Comparison of ENCODE assay signal across 8 mouse cellular contexts in genomic region chr2:31482914-31483575, GRCm38 (mm10). TPM values are rescaled to one million over a fixed set of nuclear protein-coding genes. Genes with fewer than 3 reads are reported as not detected.
A peak's percentile ranks its signal among the peaks of the same experiment; 100 is the strongest.
DNase-seq lines count a peak whose midpoint lies in the region; ATAC-seq and TF ChIP-seq lines count a peak whose summit lies in the region.

No protein-coding gene starts in this region.

- peak; percentile 78 for DNase-seq in liver
- DNase-seq in embryo, embryonic 11.5 days (ENCODE audit: low read depth, low spot score), result peak; percentile 82
- DNase-seq in gastrocnemius, postnatal 36 days, result peak; percentile 73 to 78
- DNase-seq in left cerebral cortex, postnatal 25 days (ENCODE audit: low spot score in 2 of 2), result peak; percentile 86 to 93
- DNase-seq in midbrain, embryonic 14.5 days, result peak; percentile 96
- peak; percentile 48 to 77 for DNase-seq in spleen, adult 18-20 months

- H3K36me3 ChIP-seq in liver, embryonic 12.5 days, result peaks cover 53% of the 10 kb centered on the region
- peaks cover 73% of the 10 kb centered on the region for H3K36me3 ChIP-seq in intestine, postnatal 0 days (ENCODE audit: control insufficient read depth, insufficient read depth)
- no peaks in the 10 kb centered on the region for H3K36me3 ChIP-seq in midbrain, embryonic 14.5 days (ENCODE audit: control insufficient read depth, insufficient read depth, low read length)

- H3K4me1 ChIP-seq in liver, embryonic 12.5 days, result no peaks in the 10 kb centered on the region
- no peaks in the 10 kb centered on the region for H3K4me1 ChIP-seq in intestine, postnatal 0 days (replicated peaks; ENCODE audit: control insufficient read depth, insufficient read depth, low read length)
- H3K4me1 ChIP-seq in midbrain, embryonic 14.5 days (ENCODE audit: control insufficient read depth, insufficient read depth, low read length), result no peaks in the 10 kb centered on the region

- peak; percentile 96 for TF ChIP-seq CTCF in intestine, postnatal 0 days (IDR thresholded peaks at IDR 0.05; ENCODE audit: low read depth)

- H3K4me3 ChIP-seq in liver, embryonic 12.5 days, result no peak overlapping the region
- H3K4me3 ChIP-seq in intestine, postnatal 0 days (ENCODE audit: low read depth, low read length), result no peak overlapping the region
- no peak overlapping the region for H3K4me3 ChIP-seq in midbrain, embryonic 14.5 days (replicated peaks; ENCODE audit: low read depth, low read length)

- H3K9me3 ChIP-seq in liver, embryonic 12.5 days (replicated peaks), result no peaks in the 10 kb centered on the region
- H3K9me3 ChIP-seq in intestine, postnatal 0 days (ENCODE audit: control insufficient read depth), result no peaks in the 10 kb centered on the region
- H3K9me3 ChIP-seq in midbrain, embryonic 14.5 days (ENCODE audit: control insufficient read depth, low read length), result no peaks in the 10 kb centered on the region

- WGBS in liver, embryonic 12.5 days (ENCODE audit: insufficient replicate concordance), result 20% methylated on average over 8 of the region's 8 CpGs
- WGBS in intestine, postnatal 0 days, result 30% methylated on average over 8 of the region's 8 CpGs
- WGBS in midbrain, embryonic 14.5 days, result 31% methylated on average over 8 of the region's 8 CpGs

- H3K27me3 ChIP-seq in liver, embryonic 12.5 days (replicated peaks), result no peaks in the 10 kb centered on the region
- no peaks in the 10 kb centered on the region for H3K27me3 ChIP-seq in intestine, postnatal 0 days (replicated peaks; ENCODE audit: control insufficient read depth, insufficient read depth, low read length)
- H3K27me3 ChIP-seq in midbrain, embryonic 14.5 days (ENCODE audit: control insufficient read depth, insufficient read depth, low read length), result peaks cover 52% of the 10 kb centered on the region

- intact Hi-C loops in gastrocnemius, postnatal 36 days (cut with DNase I), result loop anchor here (1.0 to 5.0 kb wide), 2 partner anchors 173 to 309 kb away; no protein-coding TSS in a partner anchor
- intact Hi-C loops in left cerebral cortex, postnatal 25 days (cut with DNase I), result loop anchor here (1.0 to 5.0 kb wide), 4 partner anchors 172 to 474 kb away; no protein-coding TSS in a partner anchor

- H3K9ac ChIP-seq in liver, embryonic 12.5 days, result no peak overlapping the region
- H3K9ac ChIP-seq in intestine, postnatal 0 days (ENCODE audit: low read depth, low read length), result no peak overlapping the region
- no peak overlapping the region for H3K9ac ChIP-seq in midbrain, embryonic 14.5 days (replicated peaks; ENCODE audit: low read length)

- no peak overlapping the region for H3K27ac ChIP-seq in liver, embryonic 12.5 days
- no peak overlapping the region for H3K27ac ChIP-seq in intestine, postnatal 0 days (ENCODE audit: low read depth, low read length)
- no peak overlapping the region for H3K27ac ChIP-seq in midbrain, embryonic 14.5 days (replicated peaks; ENCODE audit: low read depth, low read length)

- no peak for ATAC-seq in liver, embryonic 12.5 days
- ATAC-seq in intestine, postnatal 0 days, result peak; percentile 32
- ATAC-seq in midbrain, embryonic 14.5 days (ENCODE audit: low FRiP score, low TSS enrichment), result 0 out of 2 replicates have a peak, but pooled peaks have one; percentile 48

- no peak overlapping the region for H3K4me2 ChIP-seq in liver, embryonic 12.5 days
- H3K4me2 ChIP-seq in intestine, postnatal 0 days (replicated peaks; ENCODE audit: low read depth), result no peak overlapping the region
- no peak overlapping the region for H3K4me2 ChIP-seq in midbrain, embryonic 14.5 days (ENCODE audit: low read length)

RNA-seq across cellular contexts. Expression of gene Ass1, which starts 13.0 kb away (rescaled TPM):
- polyA plus RNA-seq in liver, embryonic 12.5 days (2016; fragmentation: Nextera tagmentation; extraction: Ambion mirVana), result 58.9 and 59.9 TPM in 2 replicates
- total RNA-seq in gastrocnemius, postnatal 36 days (2021), result 1 to 10 TPM; 1.9 to 2.1 TPM
- 492 and 545 TPM in 2 replicates for polyA plus RNA-seq in intestine, postnatal 0 days (2015; fragmentation: Nextera tagmentation; extraction: Ambion mirVana)
- 10 to 100 TPM; 16.1 to 16.8 TPM for total RNA-seq in left cerebral cortex, postnatal 25 days (2021)
- polyA plus RNA-seq in midbrain, embryonic 14.5 days (2014; fragmentation: Nextera tagmentation; extraction: Ambion mirVana), result 7.4 and 8.5 TPM in 2 replicates
